Mouse (Mus musculus) olfactory bulb, adult 2 months (tissue): ENCODE results near the gene Flii.

Source experiments
- CTCF ChIP-seq: fragments of 200-500 bp; IDR thresholded peaks from 2 replicates; pipeline ENCODE4 v1.5.1; 2012; ENCODE audit warnings: low read depth, mild to moderate bottlenecking, low read length, moderate library complexity; ENCODE audit not compliant: insufficient read depth
- POLR2A ChIP-seq: fragments of 200-500 bp; IDR thresholded peaks from 2 replicates; pipeline ENCODE4 v1.6.1; 2012; ENCODE audit warnings: mild to moderate bottlenecking, low read depth, low read length, moderate library complexity; ENCODE audit not compliant: insufficient read depth

DNA sequence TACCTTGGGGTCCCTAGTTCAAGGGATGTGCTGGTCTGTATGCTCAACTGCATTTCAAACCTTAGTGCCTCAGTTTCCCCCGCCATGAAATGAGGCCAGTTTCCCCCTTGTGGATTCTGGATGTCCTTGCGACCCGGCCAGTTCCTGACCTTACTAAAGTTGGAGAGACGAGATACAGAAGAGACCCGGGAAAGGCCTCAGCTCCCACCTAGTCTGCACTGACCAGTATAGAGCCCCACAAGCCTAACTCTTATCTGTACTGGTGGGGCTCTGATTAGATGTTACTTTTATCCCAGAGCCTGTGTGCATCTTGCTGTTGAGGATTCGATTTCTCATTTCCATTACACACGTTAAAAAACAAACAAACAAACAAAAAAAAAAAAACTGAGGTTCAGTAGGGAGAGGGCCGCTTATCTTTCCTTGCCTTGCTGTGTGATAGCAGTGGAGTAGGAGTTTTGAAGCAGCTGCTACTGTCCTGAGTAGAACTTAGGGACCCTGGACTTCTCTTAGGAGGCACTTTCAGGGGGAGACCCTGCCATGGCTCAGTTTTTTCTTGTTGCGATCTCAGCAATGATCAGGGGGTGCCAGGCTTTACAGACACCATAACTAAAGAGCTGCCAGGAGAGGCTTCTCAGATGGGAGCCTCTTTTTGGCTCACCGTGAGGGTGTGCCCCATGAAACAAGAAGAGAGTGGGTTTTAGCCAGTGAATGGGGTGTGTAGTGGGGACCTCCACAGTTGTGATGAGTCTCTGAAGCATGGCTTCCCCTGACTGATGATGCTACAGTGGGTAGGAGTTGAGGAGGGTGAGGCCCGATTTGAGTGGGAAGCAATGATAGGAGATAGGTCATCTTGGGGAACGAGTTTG is 26.5 kb downstream of the Flii start:
- TF ChIP-seq POLR2A (no peak), CTCF (no peak)
